Mouse (Mus musculus) ES-E14 (cell line): ENCODE data around the gene Gsg1l. TPM values are rescaled to one million over a fixed set of nuclear protein-coding genes. Genes with fewer than 3 reads are reported as not detected.

Experiments used
- DNase-seq: peaks from one replicate; pipeline ENCODE4 v3.0.0-alpha.2; 2013; ENCODE audit warnings: low read depth, low spot score
- H3K27ac ChIP-seq: 2 replicates; pipeline ENCODE4 v1.5.1; 2012; ENCODE audit warnings: low read depth, mild to moderate bottlenecking, low read length, moderate library complexity, mixed read lengths; ENCODE audit not compliant: poor library complexity, insufficient read depth, severe bottlenecking
- H3K36me3 ChIP-seq: 2 replicates; pipeline ENCODE4 v1.6.1; 2012; ENCODE audit warnings: mild to moderate bottlenecking, low read length, moderate library complexity, mixed read lengths; ENCODE audit not compliant: control insufficient read depth, poor library complexity, insufficient read depth, severe bottlenecking
- H3K4me1 ChIP-seq, 2 experiments: fragments of 150-350 bp in 1 of 2; sonication (generic) in 1 of 2; 2 replicates each; pipeline ENCODE4 v1.6.1; 2012; ENCODE audit warnings: low read length in 2 of 2, mild to moderate bottlenecking in 1 of 2, mixed read lengths in 1 of 2; ENCODE audit not compliant: control insufficient read depth in 2 of 2, insufficient read depth in 2 of 2, poor library complexity in 1 of 2
- H3K4me3 ChIP-seq, 2 experiments: fragments of 150-350 bp in 1 of 2; sonication (generic) in 1 of 2; 2 replicates each; pipeline ENCODE4 v1.5.1; 2012; ENCODE audit warnings: low read length in 2 of 2, low read depth in 1 of 2, mild to moderate bottlenecking in 1 of 2, mixed read lengths in 1 of 2; ENCODE audit not compliant: insufficient read depth in 1 of 2, poor library complexity in 1 of 2, severe bottlenecking in 1 of 2
- H3K9ac ChIP-seq: 2 replicates; pipeline ENCODE4 v1.6.1; 2012; ENCODE audit warnings: low read depth, mild to moderate bottlenecking, low read length, mixed read lengths; ENCODE audit not compliant: poor library complexity, insufficient read depth, severe bottlenecking
- H3K9me3 ChIP-seq: fragments of 150-350 bp; sonication (generic); 2 replicates; pipeline ENCODE4 v1.6.1; 2012; ENCODE audit warnings: low read depth, mild to moderate bottlenecking, low read length; ENCODE audit not compliant: control insufficient read depth, insufficient read depth
- CHD2 ChIP-seq: IDR thresholded peaks from 2 replicates; pipeline ENCODE4 v1.6.1; 2014; ENCODE audit warnings: mild to moderate bottlenecking, low read depth, low read length, inconsistent platforms
- HCFC1 ChIP-seq: IDR thresholded peaks from 2 replicates; pipeline ENCODE4 v1.6.1; 2012; ENCODE audit warnings: low read length, inconsistent platforms, borderline replicate concordance; ENCODE audit not compliant: insufficient read depth
- MAFK ChIP-seq: IDR thresholded peaks from 2 replicates; pipeline ENCODE4 v1.6.1; 2014; ENCODE audit warnings: mild to moderate bottlenecking, low read depth, low read length, inconsistent platforms; ENCODE audit not compliant: insufficient read depth
- ZC3H11A ChIP-seq: IDR thresholded peaks from 2 replicates; pipeline ENCODE4 v1.6.1; 2012; ENCODE audit warnings: low read depth, mild to moderate bottlenecking, inconsistent platforms, low read length, borderline replicate concordance
- ZNF384 ChIP-seq: IDR thresholded peaks from 2 replicates; pipeline ENCODE4 v1.6.1; 2012; ENCODE audit warnings: low read depth, low read length, inconsistent platforms
- in situ Hi-C, 2 experiments: fragments of 600-800 bp; cut with MboI; formaldehyde crosslinking; loops; one replicate each; pipeline ENCODE4 v1.15.1; 2025; ENCODE audit warnings: low sequenced_read_pairs in 2 of 2, inconsistent platforms in 1 of 2; ENCODE audit not compliant: unreplicated experiment in 2 of 2
- total RNA-seq: library from RNA; depleted of rRNA; stranded (reverse); fragments of 300-350 nt; gene quantifications from 2 replicates; pipeline ENCODE4 v1.2.3, GENCODE M21; 2012

Gsg1l gene
- total RNA-seq, 1 experiment: not detected

DNA sequence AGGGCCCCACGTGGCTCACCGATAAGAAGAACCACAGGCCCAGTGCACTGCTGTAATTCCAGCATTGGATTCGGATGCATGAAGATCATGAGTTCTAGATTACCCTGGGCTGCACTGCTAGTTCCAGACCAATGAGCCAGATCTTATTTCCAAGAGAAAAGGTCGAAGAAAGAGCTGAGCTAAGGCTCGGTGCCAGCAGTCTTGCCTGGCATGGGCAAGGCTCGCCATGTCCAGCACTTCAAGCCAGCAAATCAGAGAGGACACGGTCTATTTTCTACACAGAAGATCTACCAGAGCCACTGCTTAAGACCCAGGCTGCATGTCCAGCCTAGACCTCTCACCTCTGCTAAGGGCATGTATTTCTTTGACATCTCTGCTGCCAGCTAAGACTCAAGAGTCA is 92.2 kb downstream of the Gsg1l start:
- no peak overlapping the region for H3K27ac ChIP-seq
- no peak overlapping the region for H3K9ac ChIP-seq
- no peaks in the 10 kb centered on the region for H3K36me3 ChIP-seq
- no peaks in the 10 kb centered on the region for H3K9me3 ChIP-seq
- TF ChIP-seq ZC3H11A: no peak
- TF ChIP-seq HCFC1: no peak
- no peak for TF ChIP-seq ZNF384
- TF ChIP-seq MAFK: no peak
- TF ChIP-seq CHD2: no peak
- no peaks in the 10 kb centered on the region for H3K4me1 ChIP-seq
- no peak for DNase-seq
- H3K4me3 ChIP-seq: no peak overlapping the region
- in situ Hi-C loops: no loop called here

GRCm38 (mm10) chr7:125989489-125989888 is 92.7 kb downstream of the Gsg1l start:
- Histone ChIP-seq H3K4me3 (no peak overlapping the region), H3K9me3 (no peaks in the 10 kb centered on the region), H3K36me3 (no peaks in the 10 kb centered on the region), H3K9ac (no peak overlapping the region), H3K27ac (no peak overlapping the region), H3K4me1 (no peaks in the 10 kb centered on the region)
- in situ Hi-C loops: no loop called here
- TF ChIP-seq HCFC1 (no peak), ZNF384 (no peak), ZC3H11A (no peak), MAFK (no peak), CHD2 (no peak)
- DNase-seq: no peak

DNA sequence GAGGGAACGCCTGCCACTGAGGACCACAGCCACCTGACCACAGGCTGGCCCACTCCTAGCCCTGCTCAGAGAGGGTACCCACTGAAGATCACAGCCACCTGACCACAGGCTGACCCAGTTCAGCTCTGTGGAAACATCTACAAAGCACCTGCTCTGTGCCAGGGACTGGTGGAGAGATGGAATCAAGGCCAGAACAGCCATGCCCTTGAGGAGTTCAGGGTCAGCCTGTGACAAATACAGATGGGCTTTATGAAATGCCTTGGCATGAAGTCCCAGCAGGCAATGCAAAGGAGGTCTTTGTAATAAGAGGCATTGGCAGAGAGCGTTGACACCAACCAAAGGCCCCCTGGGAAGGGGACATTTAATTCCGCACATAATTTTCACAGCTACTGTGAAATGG is 93.9 kb downstream of the Gsg1l start:
- in situ Hi-C loops: no loop called here
- Histone ChIP-seq H3K4me3 (no peak overlapping the region), H3K4me1 (no peaks in the 10 kb centered on the region), H3K9me3 (no peaks in the 10 kb centered on the region), H3K36me3 (no peaks in the 10 kb centered on the region), H3K27ac (no peak overlapping the region), H3K9ac (no peak overlapping the region)
- no peak for TF ChIP-seq CHD2
- no peak for TF ChIP-seq HCFC1
- TF ChIP-seq MAFK: no peak
- TF ChIP-seq ZNF384: no peak
- TF ChIP-seq ZC3H11A: no peak
- DNase-seq: no peak

DNA sequence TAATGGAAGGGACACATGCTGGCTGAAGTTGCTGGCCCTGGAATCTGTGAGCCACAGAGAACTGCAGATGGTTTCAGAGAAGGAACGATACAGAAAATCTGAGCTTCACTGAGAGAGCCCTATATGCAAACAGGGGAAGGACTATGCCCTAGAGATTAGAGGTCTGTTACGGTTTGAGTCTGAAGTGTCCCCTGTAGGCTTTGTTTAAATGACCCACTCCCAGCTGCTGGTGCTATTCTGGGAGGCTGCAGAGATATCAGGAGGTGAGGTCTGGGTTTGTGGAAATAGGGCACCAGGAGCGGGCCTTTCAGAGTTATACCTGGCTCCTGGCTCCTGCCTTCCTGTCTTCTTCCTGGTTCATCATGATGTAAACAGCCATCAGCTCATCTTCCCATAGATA is 95.1 kb downstream of the Gsg1l start:
- Histone ChIP-seq H3K27ac (no peak overlapping the region; the same call in 1 of the 2 replicates), H3K4me3 (no peak overlapping the region), H3K4me1 (no peaks in the 10 kb centered on the region), H3K9me3 (no peaks in the 10 kb centered on the region), H3K36me3 (no peaks in the 10 kb centered on the region), H3K9ac (no peak overlapping the region)
- DNase-seq: no peak
- TF ChIP-seq ZNF384 (no peak), MAFK (no peak), CHD2 (no peak), ZC3H11A (no peak), HCFC1 (no peak)
- in situ Hi-C loops: no loop called here

DNA sequence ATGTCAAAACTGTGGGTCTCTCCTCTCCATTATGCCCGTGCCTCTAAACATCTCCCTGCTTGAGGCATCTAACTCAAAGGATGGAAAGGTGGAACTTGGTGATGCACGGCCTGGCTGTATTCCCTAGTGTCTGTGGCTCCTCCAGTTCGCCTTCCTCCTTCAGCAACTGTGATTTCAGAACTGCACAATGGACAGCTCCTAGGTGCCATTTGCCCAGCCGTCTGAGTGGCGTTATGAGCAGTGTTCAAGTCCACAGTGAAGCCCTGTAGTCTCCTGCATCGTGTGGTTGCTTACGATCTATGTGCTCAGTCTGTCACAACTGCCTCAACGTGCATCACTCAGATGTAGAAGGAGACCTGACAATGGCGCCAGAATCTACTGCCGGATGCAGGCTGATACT is 96.6 kb downstream of the Gsg1l start:
- H3K9ac ChIP-seq: no peak overlapping the region
- H3K9me3 ChIP-seq: no peaks in the 10 kb centered on the region
- DNase-seq: peak; percentile 28
- H3K36me3 ChIP-seq: no peaks in the 10 kb centered on the region
- H3K4me1 ChIP-seq: no peaks in the 10 kb centered on the region
- in situ Hi-C loops: no loop called here
- no peak for TF ChIP-seq HCFC1
- TF ChIP-seq MAFK: no peak
- TF ChIP-seq ZNF384: no peak
- no peak for TF ChIP-seq ZC3H11A
- no peak for TF ChIP-seq CHD2
- no peak overlapping the region for H3K27ac ChIP-seq
- H3K4me3 ChIP-seq: no peak overlapping the region
